Mouse (Mus musculus): Measurements from ENCODE around the gene Crnkl1. TPM values are rescaled to one million over a fixed set of nuclear protein-coding genes. Genes with fewer than 3 reads are reported as not detected.

Gene Crnkl1
- polyA plus RNA-seq (2015; fragmentation: Illumina TruSeq; extraction: RNeasy Lipid Tissue Mini Kit (QIAGEN cat#74804); ENCODE audit: insufficient read depth, low read depth, low replicate concordance), result 4.1 TPM

GRCm38 (mm10) chr2:145934339-145935231 lies at the start of gene Crnkl1, which contains the start of gene Cfap61:
TSS of gene Crnkl1 (minus strand) at chr2:145935014.
TSS of gene Cfap61 (plus strand) at chr2:145934784.

GRCm38 (mm10) chr2:145901861-145902260 lies 33.0 kb downstream of the Crnkl1 start, which contains the start of gene Naa20:
TSS of gene Naa20 (plus strand) at chr2:145902099.

Other genes starting within 250 kb of the Crnkl1 start
- 12.8 TPM for gene Naa20, start 32.9 kb downstream of the Crnkl1 start, polyA plus RNA-seq (2015; fragmentation: Illumina TruSeq; extraction: RNeasy Lipid Tissue Mini Kit (QIAGEN cat#74804); ENCODE audit: insufficient read depth, low read depth, low replicate concordance)
- not detected for gene Cfap61, start 230 bp downstream of the Crnkl1 start, polyA plus RNA-seq (2015; fragmentation: Illumina TruSeq; extraction: RNeasy Lipid Tissue Mini Kit (QIAGEN cat#74804); ENCODE audit: insufficient read depth, low read depth, low replicate concordance)

Measured in pancreas, adult 10 weeks (tissue).